Mouse (Mus musculus) lung, embryonic 14.5 days (tissue): ENCODE data around the gene Arhgap44. TPM values are rescaled to one million over a fixed set of nuclear protein-coding genes. Genes with fewer than 3 reads are reported as not detected.

Experiments used
- ATAC-seq: fragments of 200-750 bp; cut with Nextera tagmentation; 2 replicates; pipeline ENCODE4 v1.8.0; 2017; ENCODE audit warnings: mild to moderate bottlenecking, moderate TSS enrichment, moderate library complexity; ENCODE audit not compliant: insufficient read depth
- DNase-seq: peaks from one replicate; pipeline ENCODE4 v3.0.0-alpha.2; 2015
- H3K27ac ChIP-seq: fragments of 300-500 bp; sonication (generic); 2 replicates; pipeline ENCODE4 v1.5.1; 2014; ENCODE audit warnings: low read depth, mild to moderate bottlenecking, moderate library complexity
- H3K27me3 ChIP-seq: fragments of 300-500 bp; sonication (generic); 2 replicates; pipeline ENCODE4 v1.6.1; 2014; ENCODE audit warnings: low read length, control low read depth; ENCODE audit not compliant: insufficient read depth
- H3K36me3 ChIP-seq: fragments of 300-500 bp; sonication (generic); 2 replicates; pipeline ENCODE4 v1.6.1; 2014; ENCODE audit warnings: control low read depth; ENCODE audit not compliant: insufficient read depth
- H3K4me1 ChIP-seq: fragments of 300-500 bp; sonication (generic); 2 replicates; pipeline ENCODE4 v1.6.1; 2014; ENCODE audit warnings: antibody characterized with exemption, control low read depth; ENCODE audit not compliant: insufficient read depth
- H3K4me2 ChIP-seq: fragments of 300-500 bp; sonication (generic); 2 replicates; pipeline ENCODE4 v1.6.1; 2014; ENCODE audit warnings: mild to moderate bottlenecking
- H3K4me3 ChIP-seq: fragments of 300-500 bp; sonication (generic); 2 replicates; pipeline ENCODE4 v1.5.1; 2014; ENCODE audit warnings: low read depth, low read length
- H3K9ac ChIP-seq: fragments of 300-500 bp; sonication (generic); 2 replicates; pipeline ENCODE4 v1.6.1; 2014
- H3K9me3 ChIP-seq: fragments of 300-500 bp; sonication (generic); 2 replicates; pipeline ENCODE4 v1.6.1; 2016; ENCODE audit warnings: low read depth, low read length, control low read depth
- CTCF ChIP-seq: IDR thresholded peaks from 2 replicates; pipeline ENCODE4 v1.5.1; 2016; ENCODE audit warnings: antibody characterized with exemption, low read depth
- WGBS: fragments of 180-500 bp; shearing (Covaris S2); extraction: QIAGEN DNeasy Blood & Tissue Kit; methylation state at CpG from one replicate; pipeline ENCODE4 v1.1.7; 2014; 5-methylcytosine and 5-hydroxymethylcytosine counted together
- polyA plus RNA-seq: library from polyadenylated mRNA; unstranded; fragments of >200 nt; fragmentation: Nextera tagmentation; extraction: Ambion mirVana; gene quantifications from 2 replicates; pipeline ENCODE4 v1.2.1, GENCODE M21; 2014

Gene Arhgap44
- polyA plus RNA-seq, 1 experiment from 2014 or later: 11.5 TPM

GRCm38 (mm10) chr11:65049090-65049489 lies 113.7 kb downstream of the Arhgap44 start:
- WGBS: 76% methylated on average over 7 of the region's 7 CpGs
- Histone ChIP-seq H3K4me3 (no peak overlapping the region), H3K27ac (no peak overlapping the region), H3K36me3 (no peaks in the 10 kb centered on the region), H3K27me3 (no peaks in the 10 kb centered on the region), H3K9me3 (no peaks in the 10 kb centered on the region), H3K4me1 (no peaks in the 10 kb centered on the region), H3K9ac (no peak overlapping the region), H3K4me2 (no peak overlapping the region)
- ATAC-seq (no peak), DNase-seq (no peak)
- TF ChIP-seq CTCF: no peak

- Histone ChIP-seq H3K4me1 (peaks cover 18% of the 10 kb centered on the region), H3K27ac (no peak overlapping the region), H3K9me3 (no peaks in the 10 kb centered on the region), H3K27me3 (no peaks in the 10 kb centered on the region), H3K4me3 (no peak overlapping the region), H3K36me3 (no peaks in the 10 kb centered on the region), H3K4me2 (no peak overlapping the region), H3K9ac (no peak overlapping the region)
- TF ChIP-seq CTCF: no peak
- ATAC-seq (no peak), DNase-seq (no peak)
- 68% methylated on average over 6 of the region's 6 CpGs for WGBS
These were observed 122.2 kb downstream of the Arhgap44 start for GRCm38 (mm10) chr11:65040556-65040955.

GRCm38 (mm10) chr11:65039517-65040095 lies 123.2 kb downstream of the Arhgap44 start:
- peak overlapping the region; percentile 23; the same call in 1 of the 2 replicates for H3K9ac ChIP-seq
- ATAC-seq (peak; percentile 81), DNase-seq (peak; percentile 75)
- no peaks in the 10 kb centered on the region for H3K9me3 ChIP-seq
- no peaks in the 10 kb centered on the region for H3K36me3 ChIP-seq
- 24% methylated on average over 12 of the region's 12 CpGs for WGBS
- H3K4me3 ChIP-seq: no peak overlapping the region
- H3K27ac ChIP-seq: peak overlapping the region; percentile 67
- H3K4me2 ChIP-seq: peak overlapping the region; percentile 31; the same call in 1 of the 2 replicates
- H3K4me1 ChIP-seq: peaks cover 18% of the 10 kb centered on the region
- no peak for TF ChIP-seq CTCF
- no peaks in the 10 kb centered on the region for H3K27me3 ChIP-seq

GRCm38 (mm10) chr11:65038996-65039395 lies 123.8 kb downstream of the Arhgap44 start:
- H3K9ac ChIP-seq: no peak overlapping the region
- no peak for TF ChIP-seq CTCF
- no peak overlapping the region for H3K4me2 ChIP-seq
- peaks cover 18% of the 10 kb centered on the region for H3K4me1 ChIP-seq
- DNase-seq (peak; percentile 57), ATAC-seq (peak; percentile 67)
- no peak overlapping the region for H3K4me3 ChIP-seq
- no peaks in the 10 kb centered on the region for H3K9me3 ChIP-seq
- no peaks in the 10 kb centered on the region for H3K27me3 ChIP-seq
- WGBS: 20% methylated on average over 2 of the region's 2 CpGs
- H3K36me3 ChIP-seq: no peaks in the 10 kb centered on the region
- H3K27ac ChIP-seq: peak overlapping the region; percentile 67

- H3K27ac ChIP-seq: no peak overlapping the region
- no peaks in the 10 kb centered on the region for H3K9me3 ChIP-seq
- WGBS: 89% methylated on average over 7 of the region's 7 CpGs
- H3K36me3 ChIP-seq: no peaks in the 10 kb centered on the region
- no peak for DNase-seq
- no peaks in the 10 kb centered on the region for H3K27me3 ChIP-seq
- no peaks in the 10 kb centered on the region for H3K4me1 ChIP-seq
- no peak overlapping the region for H3K4me3 ChIP-seq
- ATAC-seq: no peak
- no peak for TF ChIP-seq CTCF
- no peak overlapping the region for H3K9ac ChIP-seq
- H3K4me2 ChIP-seq: no peak overlapping the region
These were observed 130.5 kb downstream of the Arhgap44 start for GRCm38 (mm10) chr11:65032221-65032620.

GRCm38 (mm10) chr11:65030201-65030600 lies 132.6 kb downstream of the Arhgap44 start:
- H3K27me3 ChIP-seq: no peaks in the 10 kb centered on the region
- H3K9ac ChIP-seq: no peak overlapping the region
- no peak overlapping the region for H3K4me2 ChIP-seq
- no peak overlapping the region for H3K4me3 ChIP-seq
- no peak for TF ChIP-seq CTCF
- ATAC-seq (no peak), DNase-seq (no peak)
- H3K4me1 ChIP-seq: no peaks in the 10 kb centered on the region
- H3K27ac ChIP-seq: no peak overlapping the region
- 60% methylated on average over 1 of the region's 1 CpGs for WGBS
- H3K9me3 ChIP-seq: no peaks in the 10 kb centered on the region
- no peaks in the 10 kb centered on the region for H3K36me3 ChIP-seq

GRCm38 (mm10) chr11:65028049-65028448 lies 134.7 kb downstream of the Arhgap44 start:
- Histone ChIP-seq H3K9ac (no peak overlapping the region), H3K27ac (no peak overlapping the region), H3K4me1 (no peaks in the 10 kb centered on the region), H3K4me2 (no peak overlapping the region), H3K9me3 (no peaks in the 10 kb centered on the region), H3K36me3 (peaks cover 2% of the 10 kb centered on the region; the same call in 1 of the 2 replicates), H3K27me3 (no peaks in the 10 kb centered on the region), H3K4me3 (no peak overlapping the region)
- no peak for TF ChIP-seq CTCF
- 60% methylated on average over 5 of the region's 5 CpGs for WGBS
- DNase-seq (no peak), ATAC-seq (no peak)

- Histone ChIP-seq H3K27me3 (no peaks in the 10 kb centered on the region), H3K4me2 (no peak overlapping the region), H3K27ac (no peak overlapping the region), H3K4me1 (no peaks in the 10 kb centered on the region), H3K9me3 (no peaks in the 10 kb centered on the region), H3K36me3 (peaks cover 6% of the 10 kb centered on the region; the same call in 1 of the 2 replicates), H3K4me3 (no peak overlapping the region), H3K9ac (no peak overlapping the region)
- ATAC-seq: no peak
- DNase-seq: no peak
- 85% methylated on average over 11 of the region's 11 CpGs for whole genome bisulfite sequencing
- no peak for TF ChIP-seq CTCF
These were observed 140.0 kb downstream of the Arhgap44 start for GRCm38 (mm10) chr11:65022771-65023170.
